Mouse (Mus musculus) megakaryocyte, embryonic 14.5 days (primary cell): ENCODE data around the gene Ptpn3.

Experiments
- FLI1 ChIP-seq: IDR thresholded peaks from 2 replicates; pipeline ENCODE4 v1.6.1; 2012; ENCODE audit warnings: low read length, inconsistent platforms, mixed read lengths
- GATA1 ChIP-seq: IDR thresholded peaks from 3 replicates; pipeline ENCODE4 v1.6.1; 2012; ENCODE audit warnings: mixed read lengths, low read length, inconsistent platforms, borderline replicate concordance

GRCm38 (mm10) chr4:57266389-57266788, 35.2 kb downstream of the Ptpn3 start:
- TF ChIP-seq GATA1, result no peak
- TF ChIP-seq FLI1, result no peak
